In genomic region chr11:118347391-118347790, GRCm38 (mm10) we compare ENCODE assay signal across 29 mouse cellular contexts. TPM values are rescaled to one million over a fixed set of nuclear protein-coding genes. Genes with fewer than 3 reads are reported as not detected.
DNase-seq lines count a peak whose midpoint lies in the region; ATAC-seq and TF ChIP-seq lines count a peak whose summit lies in the region.
"Had no signal": no experiment of that assay in that cellular context is flagged by ENCODE, and none has a peak within 500 bp of the region (broad histone marks: within the 10 kb centered on the region; RNA-seq: fewer than 3 reads in every experiment).

No protein-coding gene starts in this region.

- TF ChIP-seq POLR2A in kidney, adult 2 months (IDR thresholded peaks at IDR 0.05; ENCODE audit: low read depth, low read length), result no peak

- DNase-seq in gastrocnemius, adult 2 months, result peak; percentile 15
- no peak for DNase-seq in gastrocnemius, postnatal 4 days (ENCODE audit: low spot score in 2 of 2)
- DNase-seq in lung, postnatal 36 days, result peak; percentile 48
- no peak for DNase-seq in lung, adult 18-20 months
- no peak for DNase-seq in stomach, postnatal 0 days (ENCODE audit: low spot score)
- no peak for DNase-seq in layer of hippocampus, postnatal 25 days (ENCODE audit: extremely low spot score in 1 of 2, low spot score in 1 of 2)
- no peak for DNase-seq in kidney, adult 2 months
- DNase-seq: adrenal gland, postnatal 10 days; cerebellum, adult 11 months; cerebellum, adult 9-11 months; embryo, embryonic 11 days; gastrocnemius, postnatal 36 days; kidney, adult 8-10 months; kidney, postnatal 25 days; left cerebral cortex, postnatal 4 days; right cerebral cortex, postnatal 25 days had no signal

- H3K9me3 ChIP-seq in limb, embryonic 15.5 days, result no peaks in the 10 kb centered on the region
- no peaks in the 10 kb centered on the region for H3K9me3 ChIP-seq in stomach, postnatal 0 days (ENCODE audit: control insufficient read depth, low read length)
- H3K9me3 ChIP-seq: forebrain, embryonic 13.5 days; hindbrain, embryonic 12.5 days; intestine, embryonic 15.5 days; liver, embryonic 15.5 days; lung, embryonic 15.5 days; midbrain, embryonic 10.5 days; midbrain, embryonic 15.5 days had no signal

- WGBS in limb, embryonic 15.5 days, result 85% methylated on average over 2 of the region's 2 CpGs
- 62% methylated on average over 2 of the region's 2 CpGs for WGBS in stomach, postnatal 0 days
- WGBS in kidney, adult 2 months, result 93% methylated on average over 2 of the region's 2 CpGs

- intact Hi-C loops in gastrocnemius, adult 2 months (cut with DNase I), result no loop called here

- 0 out of 2 replicates have a peak, but pooled peaks cover 16% of the 10 kb centered on the region for H3K36me3 ChIP-seq in limb, embryonic 15.5 days
- H3K36me3 ChIP-seq in stomach, postnatal 0 days (ENCODE audit: control insufficient read depth, insufficient read depth, low read length), result no peaks in the 10 kb centered on the region
- no peaks in the 10 kb centered on the region for H3K36me3 ChIP-seq in kidney, adult 2 months (ENCODE audit: control insufficient read depth, insufficient read depth, low read length)
- H3K36me3 ChIP-seq: hindbrain, embryonic 12.5 days; intestine, embryonic 15.5 days; liver, embryonic 15.5 days; lung, embryonic 15.5 days; midbrain, embryonic 15.5 days had no signal

- peaks cover 87% of the 10 kb centered on the region for H3K4me1 ChIP-seq in limb, embryonic 15.5 days
- peaks cover 4% of the 10 kb centered on the region for H3K4me1 ChIP-seq in stomach, postnatal 0 days (replicated peaks; ENCODE audit: control insufficient read depth, insufficient read depth)
- no peaks in the 10 kb centered on the region for H3K4me1 ChIP-seq in kidney, adult 2 months (ENCODE audit: control insufficient read depth, insufficient read depth, low read length)

- peak overlapping the region; percentile 77 for H3K27ac ChIP-seq in gastrocnemius, adult 2 months
- H3K27ac ChIP-seq in limb, embryonic 15.5 days, result peak overlapping the region; percentile 30; the same call in 1 of the 2 replicates
- H3K27ac ChIP-seq in stomach, postnatal 0 days (replicated peaks), result 0 out of 2 replicates have a peak overlapping the region, but pooled peaks have one; percentile 18
- no peak overlapping the region for H3K27ac ChIP-seq in kidney, adult 2 months (ENCODE audit: insufficient read depth, low read depth, low read length)
- H3K27ac ChIP-seq: forebrain, embryonic 13.5 days; hindbrain, embryonic 12.5 days; hindbrain, postnatal 0 days; intestine, embryonic 15.5 days; liver, embryonic 15.5 days; lung, embryonic 15.5 days; midbrain, embryonic 10.5 days; midbrain, embryonic 15.5 days had no signal

- no peak for ATAC-seq in limb, embryonic 15.5 days (ENCODE audit: insufficient number of reproducible peaks, low FRiP score, low TSS enrichment, low read depth)
- no peak for ATAC-seq in stomach, postnatal 0 days (ENCODE audit: low FRiP score, low TSS enrichment)
- ATAC-seq: forebrain, embryonic 13.5 days; hindbrain, postnatal 0 days; intestine, embryonic 15.5 days; midbrain, embryonic 15.5 days; Patski had no signal

- TF ChIP-seq CTCF in gastrocnemius, adult 2 months (IDR thresholded peaks at IDR 0.05), result no peak
- no peak for TF ChIP-seq CTCF in stomach, postnatal 0 days (IDR thresholded peaks at IDR 0.05; ENCODE audit: low read depth)
- TF ChIP-seq CTCF in kidney, adult 2 months (conservative IDR thresholded peaks at IDR 0.05; ENCODE audit: insufficient read depth, insufficient read length, low read depth, low read length), result no peak

- H3K27me3 ChIP-seq in limb, embryonic 15.5 days, result no peaks in the 10 kb centered on the region
- no peaks in the 10 kb centered on the region for H3K27me3 ChIP-seq in stomach, postnatal 0 days (ENCODE audit: control insufficient read depth, insufficient read depth, low read length)
- no peaks in the 10 kb centered on the region for H3K27me3 ChIP-seq in kidney, adult 2 months (replicated peaks; ENCODE audit: control insufficient read depth, insufficient read depth, low read length)
- H3K27me3 ChIP-seq: forebrain, embryonic 13.5 days; hindbrain, embryonic 12.5 days; intestine, embryonic 15.5 days; lung, embryonic 15.5 days; midbrain, embryonic 15.5 days; Patski had no signal

- no peak for TF ChIP-seq EP300 in stomach, postnatal 0 days (optimal IDR thresholded peaks at IDR 0.05)

- no peak overlapping the region for H3K4me2 ChIP-seq in limb, embryonic 15.5 days
- no peak overlapping the region for H3K4me2 ChIP-seq in stomach, postnatal 0 days (replicated peaks; ENCODE audit: low read depth)
- H3K4me2 ChIP-seq: forebrain, embryonic 13.5 days; hindbrain, embryonic 12.5 days; intestine, embryonic 15.5 days; liver, embryonic 15.5 days; lung, embryonic 15.5 days; midbrain, embryonic 15.5 days had no signal

- no peak overlapping the region for H3K4me3 ChIP-seq in gastrocnemius, adult 2 months
- H3K4me3 ChIP-seq in limb, embryonic 15.5 days, result no peak overlapping the region
- H3K4me3 ChIP-seq in stomach, postnatal 0 days (ENCODE audit: low read depth, low read length), result no peak overlapping the region
- H3K4me3 ChIP-seq in kidney, adult 2 months (ENCODE audit: insufficient read depth, low read depth, low read length), result no peak overlapping the region
- H3K4me3 ChIP-seq: forebrain, embryonic 13.5 days; hindbrain, embryonic 12.5 days; intestine, embryonic 15.5 days; liver, embryonic 15.5 days; lung, embryonic 15.5 days; midbrain, embryonic 10.5 days; midbrain, embryonic 15.5 days had no signal

- no peak overlapping the region for H3K9ac ChIP-seq in limb, embryonic 15.5 days
- H3K9ac ChIP-seq in stomach, postnatal 0 days (ENCODE audit: low read length), result no peak overlapping the region
- H3K9ac ChIP-seq: forebrain, embryonic 13.5 days; hindbrain, embryonic 12.5 days; intestine, embryonic 15.5 days; liver, embryonic 15.5 days; lung, embryonic 15.5 days; midbrain, embryonic 15.5 days had no signal

RNA-seq across cellular contexts. Expression of gene Cep295nl, which starts 5.1 kb away (rescaled TPM):
- 1 to 10 TPM; 1.0 to 1.1 TPM for total RNA-seq in gastrocnemius, adult 2 months (2021)
- total RNA-seq in gastrocnemius, postnatal 4 days (2021), result 1 to 10 TPM; 3.2 to 4.3 TPM
- polyA plus RNA-seq in limb, embryonic 15.5 days (2015; fragmentation: Nextera tagmentation; extraction: Ambion mirVana), result 1.2 and 1.5 TPM in 2 replicates
- polyA plus RNA-seq in stomach, postnatal 0 days (2015; fragmentation: Nextera tagmentation; extraction: Ambion mirVana), result 0.51 and 0.53 TPM in 2 replicates
- under 1 TPM; 0.57 to 0.99 TPM for total RNA-seq in layer of hippocampus, postnatal 25 days (2021)
- polyA plus RNA-seq in kidney, adult 2 months (2012; rRNA removed), result 0.06 and 0.07 TPM in 2 replicates
- total RNA-seq: liver, adult 2 months; megakaryocyte progenitor cell, adult 5-6 weeks; MEL had no signal
- polyA plus RNA-seq: liver, adult 2 months; liver, embryonic 15.5 days had no signal

RNA-seq across cellular contexts. Expression of gene Timp2, which starts 8.1 kb away (rescaled TPM):
- 100 to 1,000 TPM in 1 of 2 experiments, 10 to 100 TPM in 1; 70.1 to 115 TPM for total RNA-seq in gastrocnemius, adult 2 months (2021)
- 100 to 1,000 TPM; 211 to 244 TPM for total RNA-seq in gastrocnemius, postnatal 4 days (2021)
- 140 and 168 TPM in 2 replicates for polyA plus RNA-seq in limb, embryonic 15.5 days (2015; fragmentation: Nextera tagmentation; extraction: Ambion mirVana)
- polyA plus RNA-seq in stomach, postnatal 0 days (2015; fragmentation: Nextera tagmentation; extraction: Ambion mirVana), result 72.7 and 77.2 TPM in 2 replicates
- total RNA-seq in layer of hippocampus, postnatal 25 days (2021), result 100 to 1,000 TPM; 183 to 222 TPM
- 78.7 and 83.3 TPM in 2 replicates for polyA plus RNA-seq in kidney, adult 2 months (2012; rRNA removed)
- total RNA-seq: MEL had no signal

RNA-seq across cellular contexts. Expression of gene Lgals3bp, which starts 54.5 kb away (rescaled TPM):
- 10 to 100 TPM; 12.0 to 17.0 TPM for total RNA-seq in gastrocnemius, adult 2 months (2021)
- 10 to 100 TPM; 16.3 to 19.6 TPM for total RNA-seq in gastrocnemius, postnatal 4 days (2021)
- polyA plus RNA-seq in limb, embryonic 15.5 days (2015; fragmentation: Nextera tagmentation; extraction: Ambion mirVana), result 8.0 and 11.5 TPM in 2 replicates
- polyA plus RNA-seq in stomach, postnatal 0 days (2015; fragmentation: Nextera tagmentation; extraction: Ambion mirVana), result 142 and 144 TPM in 2 replicates
- 10 to 100 TPM; 13.5 to 14.2 TPM for total RNA-seq in layer of hippocampus, postnatal 25 days (2021)
- polyA plus RNA-seq in kidney, adult 2 months (2012; rRNA removed), result 360 and 363 TPM in 2 replicates

RNA-seq across cellular contexts. Expression of gene Usp36, which starts 57.3 kb away (rescaled TPM):
- total RNA-seq in gastrocnemius, adult 2 months (2021), result 10 to 100 TPM; 15.7 to 17.4 TPM
- 10 to 100 TPM; 14.8 to 16.6 TPM for total RNA-seq in gastrocnemius, postnatal 4 days (2021)
- polyA plus RNA-seq in limb, embryonic 15.5 days (2015; fragmentation: Nextera tagmentation; extraction: Ambion mirVana), result 21.0 and 21.3 TPM in 2 replicates
- polyA plus RNA-seq in stomach, postnatal 0 days (2015; fragmentation: Nextera tagmentation; extraction: Ambion mirVana), result 8.1 and 8.9 TPM in 2 replicates
- total RNA-seq in layer of hippocampus, postnatal 25 days (2021), result 10 to 100 TPM; 20.3 to 26.7 TPM
- 11.2 and 12.3 TPM in 2 replicates for polyA plus RNA-seq in kidney, adult 2 months (2012; rRNA removed)

Comparison
In these comparisons a context has a peak if more than half of its experiments do, and no peak if none do; other contexts are left out.
1. DNase-seq: peak in gastrocnemius, adult 2 months (single experiment) and lung, postnatal 36 days (single experiment); none in gastrocnemius, postnatal 4 days (0 of 2), lung, adult 18-20 months (0 of 2), stomach, postnatal 0 days (single experiment), layer of hippocampus, postnatal 25 days (0 of 2) and kidney, adult 2 months (single experiment).